ENCODE assay signal across 8 mouse cellular contexts in the genomic region with DNA sequence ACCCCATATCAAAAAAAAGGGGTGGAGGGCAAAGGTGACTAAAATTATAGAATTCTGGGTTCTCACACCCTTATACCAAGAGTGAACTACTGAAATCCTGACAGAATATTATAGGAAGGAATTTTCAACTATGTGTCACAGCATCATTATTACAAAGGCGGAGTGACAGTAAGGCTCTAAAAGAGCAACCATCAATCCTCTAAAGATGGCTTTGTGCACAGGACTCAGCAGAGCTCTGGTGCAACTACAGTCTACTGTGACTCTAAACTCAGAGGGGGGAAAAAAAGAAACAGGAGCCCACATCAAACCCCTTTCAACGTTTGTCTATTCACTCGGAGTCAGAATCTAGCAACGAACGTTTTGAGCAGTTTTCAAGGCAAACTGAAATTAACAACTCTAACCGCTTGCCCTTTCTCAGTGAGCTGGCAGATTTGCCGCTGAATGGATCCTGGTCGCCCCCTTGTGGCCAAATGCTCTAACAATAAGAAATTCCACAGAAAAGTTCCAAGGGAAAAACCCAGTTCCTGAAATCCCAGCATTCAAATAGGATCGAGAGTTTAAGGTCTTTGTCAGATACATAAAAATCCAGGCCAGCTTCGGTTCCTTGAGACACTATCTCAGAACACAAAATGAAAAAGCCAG. TPM values are rescaled to one million over a fixed set of nuclear protein-coding genes. Genes with fewer than 3 reads are reported as not detected.
DNase-seq lines count a peak whose midpoint lies in the region; ATAC-seq lines count a peak whose summit lies in the region.

No protein-coding gene starts in this region.

- H3K9me3 ChIP-seq in forebrain, embryonic 13.5 days (replicated peaks): no peaks in the 10 kb centered on the region
- H3K9me3 ChIP-seq in hindbrain, embryonic 10.5 days: no peaks in the 10 kb centered on the region
- no peaks in the 10 kb centered on the region for H3K9me3 ChIP-seq in lung, embryonic 16.5 days (ENCODE audit: control insufficient read depth, low read length)

- H3K27me3 ChIP-seq in forebrain, embryonic 13.5 days: peaks cover 9% of the 10 kb centered on the region; the same call in 1 of the 2 replicates
- H3K27me3 ChIP-seq in hindbrain, embryonic 10.5 days (ENCODE audit: insufficient read depth, poor library complexity, severe bottlenecking): no peaks in the 10 kb centered on the region
- no peaks in the 10 kb centered on the region; the same call in 1 of the 2 replicates for H3K27me3 ChIP-seq in lung, embryonic 16.5 days (ENCODE audit: control insufficient read depth, insufficient read depth, low read depth, low read length)

- no peak overlapping the region for H3K4me3 ChIP-seq in forebrain, embryonic 13.5 days
- H3K4me3 ChIP-seq in hindbrain, embryonic 10.5 days: no peak overlapping the region
- H3K4me3 ChIP-seq in lung, embryonic 16.5 days (ENCODE audit: low read length): no peak overlapping the region

- H3K36me3 ChIP-seq in forebrain, embryonic 13.5 days (ENCODE audit: poor library complexity, severe bottlenecking): no peaks in the 10 kb centered on the region
- no peaks in the 10 kb centered on the region for H3K36me3 ChIP-seq in hindbrain, embryonic 10.5 days
- H3K36me3 ChIP-seq in lung, embryonic 16.5 days (ENCODE audit: control insufficient read depth, insufficient read depth, low read length): no peaks in the 10 kb centered on the region

- H3K9ac ChIP-seq in forebrain, embryonic 13.5 days: no peak overlapping the region
- no peak overlapping the region; the same call in 1 of the 2 replicates for H3K9ac ChIP-seq in lung, embryonic 16.5 days (ENCODE audit: low read length)

- WGBS in forebrain, embryonic 13.5 days: 13% methylated on average over 10 of the region's 10 CpGs
- 25% methylated on average over 10 of the region's 10 CpGs for WGBS in hindbrain, embryonic 10.5 days
- 11% methylated on average over 10 of the region's 10 CpGs for WGBS in lung, embryonic 16.5 days

- DNase-seq in ES-CJ7 (ENCODE audit: low read depth, low spot score): peak; percentile 63
- DNase-seq in c-Kit-negative CD71-positive TER-119-positive erythroid progenitor cells, embryonic 14.5 days (ENCODE audit: low read depth, low spot score): peak; percentile 20
- peak; percentile 80 for DNase-seq in hindbrain, embryonic 10.5 days (ENCODE audit: low spot score)
- DNase-seq in layer of hippocampus, adult 9-11 months: peak; percentile 26
- peak; percentile 49 for DNase-seq in retina, adult 2 months (ENCODE audit: low read depth, low spot score)
- peak; percentile 79 for DNase-seq in urinary bladder, postnatal 25 days (ENCODE audit: low spot score)

- H3K27ac ChIP-seq in forebrain, embryonic 13.5 days: no peak overlapping the region
- 0 out of 2 replicates have a peak overlapping the region, but pooled peaks have one; percentile 62 for H3K27ac ChIP-seq in hindbrain, embryonic 10.5 days
- no peak overlapping the region for H3K27ac ChIP-seq in lung, embryonic 16.5 days (ENCODE audit: low read length)

- ATAC-seq in forebrain, embryonic 13.5 days: no peak
- ATAC-seq in lung, embryonic 16.5 days (ENCODE audit: low read depth): peak; percentile 36; the same call in 1 of the 2 replicates

- H3K4me1 ChIP-seq in forebrain, embryonic 13.5 days: no peaks in the 10 kb centered on the region
- H3K4me1 ChIP-seq in hindbrain, embryonic 10.5 days (replicated peaks): no peaks in the 10 kb centered on the region; the same call in 1 of the 2 replicates
- H3K4me1 ChIP-seq in lung, embryonic 16.5 days (replicated peaks; ENCODE audit: control insufficient read depth, insufficient read depth, low read length): no peaks in the 10 kb centered on the region

- 0 out of 2 replicates have a peak overlapping the region, but pooled peaks have one; percentile 17 for H3K4me2 ChIP-seq in forebrain, embryonic 13.5 days
- peak overlapping the region; percentile 40 for H3K4me2 ChIP-seq in lung, embryonic 16.5 days (ENCODE audit: low read depth, low read length)

RNA-seq across cellular contexts. Expression of gene Usp44, which starts 18.5 kb away (rescaled TPM):
- 3.0 and 4.1 TPM in 2 replicates for polyA plus RNA-seq in forebrain, embryonic 13.5 days (2015; fragmentation: Nextera tagmentation; extraction: Ambion mirVana)
- polyA plus RNA-seq in hindbrain, embryonic 10.5 days (2016; fragmentation: Nextera tagmentation; extraction: Ambion mirVana): 12.6 and 16.7 TPM in 2 replicates
- polyA plus RNA-seq in lung, embryonic 16.5 days (2015; fragmentation: Nextera tagmentation; extraction: Ambion mirVana): 0.14 and 0.28 TPM in 2 replicates

Comparison
In these comparisons a context has a peak if more than half of its experiments do, and no peak if none do; other contexts are left out.
1. DNase-seq: peak in every context shown above with its lines; median percentile 80 in hindbrain, embryonic 10.5 days; 79 in urinary bladder, postnatal 25 days; 63 in ES-CJ7; 49 in retina, adult 2 months; 26 in layer of hippocampus, adult 9-11 months; 20 in c-Kit-negative CD71-positive TER-119-positive erythroid progenitor cells, embryonic 14.5 days.